Mouse (Mus musculus) left cerebral cortex, adult 11 months (tissue): ENCODE measurements around the gene Smarcc2.
A peak's percentile ranks its signal among the peaks of the same experiment; 100 is the strongest.

Experiments
- DNase-seq: peaks from one replicate; pipeline ENCODE4 v3.0.0; 2022; ENCODE audit warnings: low spot score

Smarcc2 gene

DNA sequence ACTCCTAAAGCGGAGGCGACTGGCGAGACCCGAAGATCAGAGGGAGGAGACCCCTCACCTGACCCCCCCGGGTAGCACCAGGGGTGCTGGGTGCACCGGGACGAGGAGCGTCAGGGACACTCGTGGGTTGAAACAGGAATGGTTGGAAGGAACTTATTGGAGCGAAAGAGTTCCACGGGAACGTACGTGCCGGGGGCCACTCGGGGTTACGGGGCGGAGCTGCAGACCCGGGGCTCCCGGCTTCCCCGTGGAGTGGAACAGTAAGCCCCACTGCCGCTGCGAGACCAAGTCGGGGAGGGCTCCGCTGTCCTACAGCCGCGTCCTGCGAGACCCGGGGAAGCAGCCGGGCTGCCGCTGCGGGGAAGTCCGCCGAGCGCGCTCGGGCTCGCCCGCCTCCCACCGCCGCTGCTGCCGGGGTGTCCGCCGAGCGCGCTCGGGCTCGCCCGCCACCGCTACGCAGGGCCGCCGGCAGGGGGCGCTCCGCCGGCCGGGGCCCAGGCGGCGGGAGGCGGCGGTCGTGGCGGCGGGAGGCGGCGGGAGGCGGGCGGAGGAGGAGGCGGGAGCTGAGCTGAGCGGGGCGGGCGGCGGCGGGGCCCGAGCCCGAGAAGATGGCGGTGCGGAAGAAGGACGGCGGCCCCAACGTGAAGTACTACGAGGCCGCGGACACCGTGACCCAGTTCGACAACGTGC lies at the start of gene Smarcc2:
Gene Smarcc2 (plus strand): TSS at position 530 of the 690 bp plus-strand sequence.
- DNase-seq: peak; percentile 61

GRCm38 (mm10) chr10:128409692-128410559 lies 49.1 kb upstream of the Smarcc2 start:
- DNase-seq: peak; percentile 97

DNA sequence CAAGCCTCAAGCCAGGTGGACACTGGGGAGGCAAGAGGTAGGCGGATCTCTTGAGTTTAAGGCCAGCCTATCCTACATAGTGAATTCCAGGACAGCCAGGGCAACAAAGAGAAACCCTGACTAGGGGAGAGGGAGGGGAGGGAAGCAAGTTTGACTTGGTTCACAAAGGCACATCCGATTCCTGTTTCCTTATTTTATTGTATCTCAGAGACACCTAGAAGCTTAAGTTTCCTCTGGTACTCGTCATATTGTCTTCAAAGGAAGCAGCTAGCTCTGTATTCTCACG lies 48.5 kb upstream of the Smarcc2 start:
- DNase-seq: no peak

DNA sequence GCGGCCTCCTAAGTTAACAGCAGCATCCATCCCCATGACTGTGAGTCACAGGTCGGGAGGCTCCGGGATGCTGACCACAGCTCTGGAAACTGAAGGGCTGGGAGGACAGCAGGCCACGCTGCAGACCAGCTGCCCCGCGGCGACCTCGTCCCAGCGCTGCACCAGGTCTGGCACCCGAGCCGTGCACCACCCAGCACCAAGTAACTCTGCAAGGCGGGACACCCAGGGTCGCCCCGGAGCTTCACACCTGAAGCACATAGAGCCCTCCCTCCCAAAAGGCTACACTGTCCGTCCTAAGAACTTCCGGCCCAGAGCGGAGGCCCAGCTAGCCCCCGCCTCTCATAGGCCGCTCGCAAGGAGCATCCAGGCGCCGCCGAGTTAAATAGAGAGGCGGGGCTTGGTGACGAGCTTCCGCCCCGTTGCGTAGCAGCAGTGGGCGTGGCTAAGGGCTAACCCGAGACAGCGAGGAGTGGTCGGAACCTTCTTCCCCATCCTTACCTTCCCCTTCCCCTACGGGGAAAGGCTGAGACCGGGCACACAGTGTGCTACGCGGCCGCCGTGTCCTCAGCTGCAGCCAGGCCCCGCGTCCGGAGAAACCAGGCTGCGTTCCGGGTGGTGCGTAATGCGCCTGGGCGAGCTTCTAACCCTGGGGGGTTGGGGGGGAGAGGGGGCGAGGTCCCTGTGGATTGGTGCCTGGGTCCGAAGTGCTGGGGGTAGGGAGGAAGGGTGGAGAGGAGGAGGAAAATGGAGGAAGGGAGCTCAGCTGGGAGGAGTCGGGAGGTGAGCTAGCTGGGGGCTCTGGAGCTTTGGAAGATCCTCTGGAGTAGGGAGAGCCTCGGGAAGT lies 47.6 kb upstream of the Smarcc2 start, which contains the start of the genes Nabp2 and Rnf41:
Gene Nabp2 (minus strand): TSS at position 282 of the 844 bp plus-strand sequence.
Gene Rnf41 (plus strand): TSS at position 447 of the 844 bp plus-strand sequence.
- DNase-seq: peak; percentile 95

DNA sequence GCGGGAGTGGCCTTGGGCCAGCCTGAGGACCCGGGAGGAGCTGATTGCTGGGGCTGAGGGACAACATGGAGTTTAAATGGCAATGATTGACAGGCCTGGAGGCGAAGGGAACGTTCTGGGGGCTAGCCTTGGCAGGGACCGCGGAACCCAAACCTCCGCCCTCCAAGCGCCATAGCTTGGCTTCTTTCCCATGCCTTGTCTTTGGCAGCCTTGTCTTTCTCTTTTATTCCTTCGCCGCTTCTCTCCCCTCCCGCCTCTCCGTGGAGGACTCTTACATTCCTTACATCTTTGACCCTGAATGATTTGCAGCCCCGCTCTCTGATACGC lies 47.0 kb upstream of the Smarcc2 start:
- DNase-seq: no peak

GRCm38 (mm10) chr10:128412558-128412957 lies 46.5 kb upstream of the Smarcc2 start:
- DNase-seq: no peak

DNA sequence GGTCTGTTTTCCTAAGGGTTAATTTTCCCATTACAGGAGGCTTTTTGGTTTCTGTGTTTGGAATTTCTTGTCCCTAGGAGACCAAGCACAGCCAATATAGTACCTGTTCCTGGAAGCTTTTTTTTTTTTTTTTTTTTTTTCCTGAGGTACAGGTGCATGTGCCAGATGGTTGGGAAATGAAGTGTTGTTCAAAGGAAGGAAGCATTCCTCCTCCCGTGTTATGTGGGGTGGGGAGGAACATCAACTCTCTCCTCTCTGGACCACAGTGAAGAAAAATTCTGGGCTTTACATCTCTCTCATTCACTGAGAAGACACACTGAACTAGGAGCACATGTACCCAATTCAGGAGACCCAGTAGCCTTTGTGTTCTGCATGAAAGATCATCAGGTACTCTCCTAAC lies 46.0 kb upstream of the Smarcc2 start:
- DNase-seq: no peak

DNA sequence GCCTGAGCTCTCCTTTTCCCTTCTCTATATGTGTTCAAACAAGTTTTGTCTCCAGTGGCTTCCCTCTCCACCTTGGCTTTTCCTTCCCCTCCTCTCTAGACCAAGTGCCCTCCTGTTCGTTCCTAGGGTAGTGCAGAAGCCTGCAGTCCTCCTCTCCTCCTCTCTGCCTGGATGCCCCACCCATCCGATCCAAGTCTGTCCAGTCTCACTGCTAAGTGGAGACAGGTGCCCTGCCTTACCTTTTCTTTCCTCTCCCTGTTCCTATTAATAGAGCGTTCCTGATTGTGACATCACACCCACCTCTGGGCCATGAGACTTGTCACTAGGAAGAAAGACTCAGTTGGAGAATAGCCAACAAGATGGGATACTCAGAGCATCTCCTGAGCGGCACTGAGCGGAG lies 44.2 kb upstream of the Smarcc2 start:
- DNase-seq: no peak

- DNase-seq: no peak
These were observed 36.6 kb upstream of the Smarcc2 start for GRCm38 (mm10) chr10:128422426-128422825.

- DNase-seq: no peak
These were observed 34.4 kb upstream of the Smarcc2 start for GRCm38 (mm10) chr10:128424604-128425003.

DNA sequence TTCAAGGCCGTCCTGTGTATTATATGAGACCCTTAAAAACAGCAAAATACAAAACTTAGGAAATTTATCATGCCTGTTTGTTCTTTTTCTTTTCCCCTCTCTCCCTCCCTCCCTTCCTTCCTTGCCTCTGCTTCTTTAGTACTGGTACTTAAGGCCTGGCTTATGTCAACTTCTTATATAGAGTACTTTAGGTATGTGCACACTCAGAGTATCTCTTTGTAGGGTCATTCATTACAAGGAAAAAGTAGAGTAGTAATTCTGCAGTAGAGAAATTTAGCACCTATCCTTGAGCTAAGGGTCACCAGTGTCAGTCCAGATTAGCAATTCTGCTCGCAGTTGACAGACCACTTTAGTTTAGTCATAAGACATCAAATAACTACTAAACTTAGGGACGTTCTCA lies 33.8 kb upstream of the Smarcc2 start:
- DNase-seq: no peak

GRCm38 (mm10) chr10:128429052-128429451 lies 30.0 kb upstream of the Smarcc2 start:
- no peak for DNase-seq

DNA sequence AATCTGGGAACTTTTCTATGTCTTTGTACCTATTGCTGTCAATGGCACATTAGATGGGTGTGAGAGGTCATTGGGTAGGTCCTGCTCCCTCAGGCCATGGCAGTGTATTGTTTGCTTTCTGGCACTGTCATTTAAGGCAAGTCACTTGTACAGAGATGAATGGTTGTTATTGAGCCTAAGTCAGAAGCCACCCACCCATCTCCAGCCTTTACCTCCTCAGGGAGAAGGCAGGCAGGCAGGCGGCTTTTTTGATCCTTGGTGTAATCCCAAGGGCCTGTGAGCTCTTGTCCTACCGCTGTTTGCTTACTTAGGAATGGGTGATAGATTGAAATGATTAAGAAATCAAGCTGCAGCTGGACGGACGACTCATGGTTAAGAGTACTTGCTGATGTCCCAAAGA lies 29.6 kb upstream of the Smarcc2 start:
- DNase-seq: no peak

DNA sequence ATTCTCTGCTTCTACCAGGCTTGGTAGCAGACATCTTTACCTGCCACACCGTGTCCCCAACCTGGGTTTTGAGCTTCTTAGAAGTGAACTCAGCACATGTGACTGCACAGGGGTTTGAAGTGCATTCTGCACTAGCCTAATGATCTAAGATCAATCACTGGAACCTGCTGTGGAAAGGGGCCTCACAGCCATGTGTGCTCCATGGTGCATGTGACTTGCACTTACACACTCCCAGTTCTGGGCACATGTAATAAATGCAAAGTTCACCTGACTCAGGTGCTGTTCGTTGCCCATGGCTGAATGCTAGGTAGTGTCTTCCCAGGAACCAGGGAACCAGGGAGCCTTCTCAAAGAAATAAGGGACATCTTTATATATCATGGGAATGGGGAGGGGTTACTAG lies 25.6 kb upstream of the Smarcc2 start:
- no peak for DNase-seq

GRCm38 (mm10) chr10:128434681-128435080 lies 24.4 kb upstream of the Smarcc2 start:
- no peak for DNase-seq

DNA sequence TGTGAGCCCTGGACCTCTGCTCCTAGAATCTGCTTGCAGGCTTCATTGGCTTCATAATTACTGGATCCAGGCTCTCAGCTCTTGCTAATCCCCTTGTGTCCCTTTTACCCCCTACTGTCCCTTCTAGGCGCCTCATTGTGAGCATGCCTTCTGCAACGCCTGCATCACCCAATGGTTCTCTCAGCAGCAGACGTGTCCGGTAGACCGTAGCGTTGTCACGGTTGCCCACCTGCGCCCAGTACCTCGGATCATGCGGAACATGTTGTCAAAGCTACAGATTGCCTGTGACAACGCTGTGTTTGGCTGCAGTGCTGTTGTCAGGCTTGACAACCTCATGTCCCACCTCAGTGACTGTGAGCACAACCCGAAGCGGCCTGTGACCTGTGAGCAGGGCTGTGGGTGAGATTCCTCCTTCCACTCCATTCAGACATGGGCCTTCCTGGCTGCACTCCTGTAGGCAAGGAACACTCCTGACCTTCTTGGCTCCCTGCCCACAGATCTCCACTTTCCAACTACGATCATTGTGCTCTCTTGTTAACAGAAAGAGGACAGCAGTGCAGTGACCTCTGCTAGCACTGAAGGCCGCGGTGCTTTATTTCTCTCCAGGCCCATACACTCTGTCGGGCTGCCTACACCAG lies 23.7 kb upstream of the Smarcc2 start:
- DNase-seq: no peak

GRCm38 (mm10) chr10:128435873-128436272 lies 23.2 kb upstream of the Smarcc2 start:
- no peak for DNase-seq

DNA sequence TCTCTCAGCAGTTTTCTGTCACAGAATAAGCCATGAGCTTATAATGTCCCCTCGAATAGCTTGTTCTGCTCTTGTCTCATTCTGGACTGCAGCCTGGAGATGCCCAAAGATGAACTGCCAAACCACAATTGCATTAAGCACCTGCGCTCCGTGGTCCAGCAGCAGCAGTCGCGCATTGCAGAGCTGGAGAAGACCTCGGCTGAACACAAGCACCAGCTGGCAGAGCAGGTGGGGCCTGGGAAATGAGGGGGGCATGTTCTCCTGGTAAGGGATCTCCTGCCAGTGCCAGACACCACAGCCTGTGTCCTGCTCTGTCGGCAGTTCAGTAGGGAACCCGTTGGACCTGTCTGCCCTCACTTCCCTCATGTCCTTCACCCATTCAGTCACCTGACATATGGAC lies 22.7 kb upstream of the Smarcc2 start:
- no peak for DNase-seq

DNA sequence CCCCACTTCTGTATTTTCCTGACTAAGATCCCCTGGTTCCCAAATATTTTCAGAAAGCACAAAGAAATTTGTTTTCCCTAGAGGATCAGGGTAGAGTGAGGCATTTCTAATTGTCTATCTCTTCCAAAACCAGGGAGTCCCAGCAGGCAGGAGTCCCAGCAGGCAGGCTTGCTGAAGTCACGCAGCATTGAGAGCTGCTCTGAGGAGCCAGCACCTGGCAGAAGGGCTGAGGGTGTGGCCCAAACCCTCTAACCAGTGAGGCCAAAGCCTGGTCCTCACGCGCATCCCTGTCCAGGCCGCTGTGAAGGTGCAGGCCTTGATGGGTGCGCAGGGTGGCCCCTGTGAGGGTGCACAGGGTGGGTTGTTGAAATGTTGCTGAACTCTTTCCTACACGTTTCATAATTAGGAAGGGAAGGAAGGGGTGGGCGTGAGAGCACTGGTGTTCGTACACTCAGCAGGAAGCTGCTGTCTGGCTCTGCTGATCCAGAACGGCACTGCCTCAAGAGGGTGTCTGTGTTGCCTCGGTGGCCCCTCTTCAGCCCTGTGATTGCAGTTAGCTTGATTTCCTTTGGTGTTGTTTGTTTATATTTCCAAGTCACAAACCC lies 20.3 kb upstream of the Smarcc2 start:
- peak; percentile 42 for DNase-seq

DNA sequence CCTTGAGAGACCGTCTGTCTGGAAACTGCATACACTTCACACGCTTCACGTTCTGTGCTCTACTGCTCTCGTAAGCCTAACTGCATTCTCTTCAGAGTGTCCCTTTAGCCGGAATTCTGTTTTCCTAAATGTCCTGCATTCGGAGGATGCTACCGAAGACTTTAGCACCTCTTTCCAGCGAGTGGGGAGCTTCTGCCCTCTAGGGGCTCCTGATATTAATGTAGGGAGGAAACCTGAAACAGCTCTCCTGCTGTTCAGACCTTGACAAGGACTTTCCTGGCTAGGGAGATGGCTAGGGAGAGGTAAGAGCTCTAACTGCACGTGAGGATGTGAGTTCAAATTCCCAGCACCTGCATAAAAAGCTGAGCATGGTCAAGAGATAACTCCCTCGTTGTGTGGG lies 18.6 kb upstream of the Smarcc2 start:
- DNase-seq: no peak

GRCm38 (mm10) chr10:128441324-128442119 lies 17.5 kb upstream of the Smarcc2 start:
- DNase-seq: no peak
